Mouse (Mus musculus) MEL (cell line): ENCODE measurements around the gene Pls1. TPM values are rescaled to one million over a fixed set of nuclear protein-coding genes. Genes with fewer than 3 reads are reported as not detected.

Experiments
- DNase-seq: peaks from one replicate; pipeline ENCODE4 v3.0.0; 2011; ENCODE audit warnings: low read depth, low spot score
- H3K27ac ChIP-seq: 2 replicates; pipeline ENCODE4 v1.5.1; 2012; ENCODE audit warnings: low read depth, mild to moderate bottlenecking, control low read depth, low read length, moderate library complexity; ENCODE audit not compliant: control insufficient read depth
- H3K27me3 ChIP-seq, 2 experiments: fragments of 150-350 bp in 1 of 2; sonication (generic) in 1 of 2; 2 replicates each; pipeline ENCODE4 v1.6.1; 2012; ENCODE audit warnings: low read length in 2 of 2, mild to moderate bottlenecking in 2 of 2, improper control_type of control experiment in 1 of 2, moderate library complexity in 1 of 2; ENCODE audit not compliant: insufficient read depth in 2 of 2, control insufficient read depth in 1 of 2
- H3K36me3 ChIP-seq, 2 experiments: 2 replicates each; pipeline ENCODE4 v1.6.1; 2012 to 2014; ENCODE audit warnings: low read length in 2 of 2, improper control_type of control experiment in 1 of 2, inconsistent platforms in 1 of 2, mild to moderate bottlenecking in 1 of 2; ENCODE audit not compliant: insufficient read depth in 2 of 2, control insufficient read depth in 1 of 2
- H3K4me1 ChIP-seq, 2 experiments: fragments of 150-350 bp in 1 of 2; sonication (generic) in 1 of 2; 2 replicates each; pipeline ENCODE4 v1.6.1; 2012; ENCODE audit warnings: low read length in 2 of 2, improper control_type of control experiment in 1 of 2, mild to moderate bottlenecking in 1 of 2; ENCODE audit not compliant: insufficient read depth in 2 of 2, control insufficient read depth in 1 of 2
- H3K4me3 ChIP-seq, 2 experiments: fragments of 150-350 bp in 1 of 2; sonication (generic) in 1 of 2; 2 replicates each; pipeline ENCODE4 v1.5.1; 2012; ENCODE audit warnings: low read depth in 2 of 2, low read length in 2 of 2, mild to moderate bottlenecking in 2 of 2, moderate library complexity in 2 of 2, control low read depth in 1 of 2, improper control_type of control experiment in 1 of 2; ENCODE audit not compliant: control insufficient read depth in 1 of 2, insufficient read depth in 1 of 2
- H3K79me2 ChIP-seq: 2 replicates; pipeline ENCODE4 v1.6.1; 2012; ENCODE audit warnings: mild to moderate bottlenecking, low read length, moderate library complexity; ENCODE audit not compliant: control insufficient read depth, poor library complexity, insufficient read depth
- H3K9ac ChIP-seq: 2 replicates; pipeline ENCODE4 v1.6.1; 2012; ENCODE audit warnings: low read depth, mild to moderate bottlenecking, control low read depth, low read length, moderate library complexity; ENCODE audit not compliant: control insufficient read depth, poor library complexity, severe bottlenecking
- H3K9me3 ChIP-seq: fragments of 150-350 bp; sonication (generic); replicated peaks from 2 replicates; pipeline ENCODE4 v1.6.1; 2012; ENCODE audit warnings: mild to moderate bottlenecking, low read length, improper control_type of control experiment, moderate library complexity; ENCODE audit not compliant: insufficient read depth
- CHD1 ChIP-seq: IDR thresholded peaks from 2 replicates; pipeline ENCODE4 v1.6.1; 2012; ENCODE audit warnings: low read depth, mild to moderate bottlenecking, inconsistent platforms, low read length, improper control_type of control experiment
- CTCF ChIP-seq, 3 experiments: IDR thresholded peaks in 2 of 3; conservative IDR thresholded peaks in 1 of 3; 2 replicates each; pipeline ENCODE4 v1.5.1; 2011 to 2012; ENCODE audit warnings: low read length in 3 of 3, low read depth in 2 of 3, mild to moderate bottlenecking in 2 of 3, improper control_type of control experiment in 1 of 3, inconsistent platforms in 1 of 3, mixed read lengths in 1 of 3, moderate library complexity in 1 of 3; ENCODE audit not compliant: control insufficient read depth in 1 of 3, insufficient read depth in 1 of 3, poor library complexity in 1 of 3, severe bottlenecking in 1 of 3
- E2F4 ChIP-seq: IDR thresholded peaks from 2 replicates; pipeline ENCODE4 v1.6.1; 2011; ENCODE audit warnings: low read depth, low read length, improper control_type of control experiment, borderline replicate concordance
- ELF1 ChIP-seq: IDR thresholded peaks from 2 replicates; pipeline ENCODE4 v1.6.1; 2014; ENCODE audit warnings: low read depth, mild to moderate bottlenecking, inconsistent platforms, low read length, improper control_type of control experiment, moderate library complexity
- GABPA ChIP-seq: IDR thresholded peaks from 2 replicates; pipeline ENCODE4 v1.6.1; 2012; ENCODE audit warnings: low read depth, mild to moderate bottlenecking, inconsistent platforms, low read length, improper control_type of control experiment, moderate library complexity
- HCFC1 ChIP-seq: IDR thresholded peaks from 2 replicates; pipeline ENCODE4 v1.6.1; 2012; ENCODE audit warnings: low read depth, mild to moderate bottlenecking, inconsistent platforms, low read length, improper control_type of control experiment, moderate library complexity
- MAFK ChIP-seq: IDR thresholded peaks from 2 replicates; pipeline ENCODE4 v1.6.1; 2011; ENCODE audit warnings: low read depth, mild to moderate bottlenecking, low read length, improper control_type of control experiment, borderline replicate concordance
- MAX ChIP-seq: IDR thresholded peaks from 2 replicates; pipeline ENCODE4 v1.6.1; 2011; ENCODE audit warnings: low read length, improper control_type of control experiment
- MEF2A ChIP-seq: IDR thresholded peaks from 2 replicates; pipeline ENCODE4 v1.6.1; 2014; ENCODE audit warnings: low read depth, mild to moderate bottlenecking, inconsistent platforms, low read length, improper control_type of control experiment; ENCODE audit not compliant: poor library complexity, insufficient replicate concordance, severe bottlenecking; ENCODE audit errors: extremely low read depth
- MXI1 ChIP-seq: IDR thresholded peaks from 2 replicates; pipeline ENCODE4 v1.6.1; 2011; ENCODE audit warnings: mild to moderate bottlenecking, low read depth, low read length, improper control_type of control experiment
- MYC ChIP-seq: IDR thresholded peaks from 2 replicates; pipeline ENCODE4 v1.6.1; 2011; ENCODE audit warnings: low read depth, mild to moderate bottlenecking, low read length, improper control_type of control experiment, moderate library complexity
- POLR2A ChIP-seq, 2 experiments: IDR thresholded peaks; 2 replicates each; pipeline ENCODE4 v1.6.1; 2011 to 2012; ENCODE audit warnings: low read length in 2 of 2, mild to moderate bottlenecking in 2 of 2, control low read depth in 1 of 2, improper control_type of control experiment in 1 of 2, low read depth in 1 of 2, moderate library complexity in 1 of 2; ENCODE audit not compliant: control insufficient read depth in 1 of 2, insufficient read depth in 1 of 2, poor library complexity in 1 of 2
- POLR2AphosphoS5 ChIP-seq: IDR thresholded peaks from 2 replicates; pipeline ENCODE4 v1.6.1; 2012; ENCODE audit warnings: low read depth, borderline replicate concordance, mild to moderate bottlenecking, inconsistent platforms, low read length, moderate library complexity, mixed read lengths
- SIN3A ChIP-seq: IDR thresholded peaks from 2 replicates; pipeline ENCODE4 v1.6.1; 2012; ENCODE audit warnings: low read length, improper control_type of control experiment, inconsistent platforms
- SMC3 ChIP-seq: IDR thresholded peaks from 2 replicates; pipeline ENCODE4 v1.6.1; 2011; ENCODE audit warnings: low read depth, low read length, improper control_type of control experiment
- TAL1 ChIP-seq: IDR thresholded peaks from 2 replicates; pipeline ENCODE4 v1.6.1; 2012; ENCODE audit warnings: mild to moderate bottlenecking, inconsistent platforms, low read length, moderate library complexity, mixed read lengths
- TBP ChIP-seq: IDR thresholded peaks from 2 replicates; pipeline ENCODE4 v1.8.0; 2011; ENCODE audit warnings: low read depth, low read length, improper control_type of control experiment
- TCF12 ChIP-seq: IDR thresholded peaks from 2 replicates; pipeline ENCODE4 v1.6.1; 2014; ENCODE audit warnings: low read depth, mild to moderate bottlenecking, inconsistent platforms, low read length, improper control_type of control experiment, moderate library complexity
- ZC3H11A ChIP-seq: IDR thresholded peaks from 2 replicates; pipeline ENCODE4 v1.6.1; 2012; ENCODE audit warnings: low read depth, mild to moderate bottlenecking, inconsistent platforms, low read length, improper control_type of control experiment
- ZNF384 ChIP-seq: IDR thresholded peaks from 2 replicates; pipeline ENCODE4 v1.6.1; 2012; ENCODE audit warnings: low read depth, mild to moderate bottlenecking, inconsistent platforms, low read length, improper control_type of control experiment
- polyA plus RNA-seq, 2 experiments: library from polyadenylated mRNA; stranded (reverse) in 1 of 2; unstranded in 1 of 2; fragments of >175 nt in 1 of 2; fragments of >200 nt in 1 of 2; gene quantifications; 2 replicates each; pipeline versions ENCODE4 v1.2.1 to v1.2.4; 2012; ENCODE audit warnings: low replicate concordance in 2 of 2, low read depth in 1 of 2; ENCODE audit not compliant: insufficient read length in 2 of 2, insufficient read depth in 1 of 2, missing spikeins in 1 of 2
- total RNA-seq: library from RNA; depleted of rRNA; stranded (reverse); fragments of 300-350 nt; gene quantifications from 2 replicates; pipeline ENCODE4 v1.2.3, GENCODE M21; 2012

Pls1 gene
- total and polyA plus RNA-seq, 3 experiments, result 0.04 TPM; not detected in 2

- Histone ChIP-seq H3K9ac (no peak overlapping the region), H3K27ac (no peak overlapping the region), H3K36me3 (peaks cover 0 to 5% of the 10 kb centered on the region in 2 experiments; a peak in 2 of 4 replicates), H3K4me1 (peaks cover 0 to 5% of the 10 kb centered on the region in 2 experiments; a peak in 1 of 4 replicates)
- TF ChIP-seq MAX (no peak), CHD1 (no peak), MYC (no peak), TAL1 (no peak), MXI1 (no peak), CTCF (IDR thresholded peaks at IDR 0.05 in 2 of 3, conservative IDR thresholded peaks at IDR 0.05 in 1 of 3; ENCODE audit: control insufficient read depth in 1 of 3, insufficient read depth in 1 of 3, low read depth in 2 of 3, low read length in 3 of 3, poor library complexity in 1 of 3, severe bottlenecking in 1 of 3) (no peak), ELF1 (no peak), E2F4 (no peak), HCFC1 (no peak), SMC3 (no peak), POLR2AphosphoS5 (no peak), MEF2A (no peak), TBP (no peak), TCF12 (no peak), SIN3A (no peak), MAFK (no peak), GABPA (no peak), ZNF384 (no peak)
- TF ChIP-seq, all 39 proteins: peak for 0
- Histone ChIP-seq H3K79me2 (peaks cover 10% of the 10 kb centered on the region), H3K9me3 (no peaks in the 10 kb centered on the region), H3K27me3 (no peaks in the 10 kb centered on the region), H3K4me3 (no peak overlapping the region)
- DNase-seq, result no peak
Observed at GRCm38 (mm10) chr9:95856004-95856403, 10.9 kb upstream of the Pls1 start.

- Histone ChIP-seq H3K4me1 (peaks cover 0 to 5% of the 10 kb centered on the region in 2 experiments; a peak in 1 of 4 replicates), H3K4me3 (no peak overlapping the region), H3K79me2 (peaks cover 10% of the 10 kb centered on the region), H3K27me3 (no peaks in the 10 kb centered on the region), H3K9ac (no peak overlapping the region), H3K9me3 (no peaks in the 10 kb centered on the region), H3K36me3 (peaks cover 0 to 5% of the 10 kb centered on the region in 2 experiments; a peak in 2 of 4 replicates), H3K27ac (no peak overlapping the region)
- TF ChIP-seq POLR2A (IDR thresholded peaks at IDR 0.05; ENCODE audit: control insufficient read depth in 1 of 2, insufficient read depth in 1 of 2, low read depth in 1 of 2, low read length in 2 of 2, poor library complexity in 1 of 2), result no peak
- no peak for TF ChIP-seq TAL1
- no peak for TF ChIP-seq ZC3H11A
- no peak for DNase-seq
Observed at GRCm38 (mm10) chr9:95854891-95855290, 9.8 kb upstream of the Pls1 start.
